Mouse (Mus musculus) left cerebral cortex, postnatal 4 days (tissue): ENCODE measurements at regions not wholly inside any gene's neighbourhood (a gene's known extent, or its start where the extent isn't known, plus 50 kb on each side); places are given as distances from the start of the nearest gene placed in this dataset.

Experiments
- DNase-seq: peaks from one replicate; pipeline ENCODE4 v3.0.0-alpha.2; 2022
- intact Hi-C: fragments of 180-260 bp; cut with DNase I; formaldehyde crosslinking; loops from one replicate; pipeline ENCODE4 v1.15.1; 2025

- intact Hi-C loops = no loop called here
- DNase-seq = no peak
These were observed 112.4 kb downstream of the Zfp36l2 start for GRCm38 (mm10) chr17:84075081-84075938.

- intact Hi-C loops = no loop called here
- no peak for DNase-seq
These were observed 113.6 kb downstream of the Zfp36l2 start for GRCm38 (mm10) chr17:84074000-84074782.

DNA sequence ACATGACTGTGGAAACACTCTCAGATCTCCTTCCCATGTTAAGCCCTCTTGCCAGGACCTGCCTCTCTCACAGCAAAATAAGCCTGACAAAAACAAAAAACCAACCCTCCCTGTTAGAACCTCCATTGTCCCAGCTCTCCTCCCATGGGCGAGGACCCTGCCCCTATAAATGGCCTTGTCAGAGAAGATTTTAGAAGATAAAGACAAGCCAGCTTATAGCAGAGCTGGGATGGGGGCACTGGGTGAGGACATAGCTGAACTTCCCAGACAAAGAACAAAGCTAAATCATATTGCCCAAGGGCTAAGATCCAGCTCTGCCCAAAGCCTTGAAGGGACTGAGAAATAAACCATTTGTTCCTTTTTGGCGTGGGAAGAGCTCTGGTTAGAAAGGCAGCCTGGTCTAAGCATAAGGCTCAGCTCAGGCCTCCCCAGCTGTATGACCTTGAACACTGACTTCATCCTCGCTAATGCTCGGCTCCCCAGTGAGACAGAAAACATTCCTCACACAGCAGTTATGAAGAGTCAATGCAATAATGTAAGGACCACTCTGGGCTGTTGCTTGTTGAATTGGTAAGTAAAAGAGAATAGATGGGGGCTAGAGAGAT, 115.2 kb downstream of the Zfp36l2 start:
- no peak for DNase-seq
- intact Hi-C loops = no loop called here

DNA sequence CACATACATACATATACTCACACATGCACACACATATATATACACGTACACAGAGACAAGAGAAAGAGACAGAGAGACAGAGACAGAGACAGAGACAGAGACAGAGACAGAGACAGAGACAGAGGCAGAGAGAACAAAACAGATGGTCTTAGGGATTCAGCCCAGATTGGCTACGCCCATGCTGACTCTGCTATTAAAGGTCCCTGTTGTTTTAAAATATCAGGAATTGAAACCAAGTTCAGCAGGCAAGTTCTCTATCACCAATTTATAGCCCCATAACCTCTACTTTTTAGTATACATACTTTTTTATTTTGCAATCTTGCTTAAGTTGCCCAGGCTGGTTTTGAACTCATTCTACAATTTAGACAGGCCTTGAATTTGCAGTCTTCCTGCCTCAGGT, 115.9 kb downstream of the Zfp36l2 start:
- intact Hi-C loops = no loop called here
- DNase-seq = no peak

- DNase-seq = no peak
- intact Hi-C loops = no loop called here
These were observed 117.2 kb downstream of the Zfp36l2 start for GRCm38 (mm10) chr17:84070596-84070995.

GRCm38 (mm10) chr17:84067102-84067501, 120.6 kb downstream of the Zfp36l2 start:
- intact Hi-C loops = no loop called here
- DNase-seq = no peak

DNA sequence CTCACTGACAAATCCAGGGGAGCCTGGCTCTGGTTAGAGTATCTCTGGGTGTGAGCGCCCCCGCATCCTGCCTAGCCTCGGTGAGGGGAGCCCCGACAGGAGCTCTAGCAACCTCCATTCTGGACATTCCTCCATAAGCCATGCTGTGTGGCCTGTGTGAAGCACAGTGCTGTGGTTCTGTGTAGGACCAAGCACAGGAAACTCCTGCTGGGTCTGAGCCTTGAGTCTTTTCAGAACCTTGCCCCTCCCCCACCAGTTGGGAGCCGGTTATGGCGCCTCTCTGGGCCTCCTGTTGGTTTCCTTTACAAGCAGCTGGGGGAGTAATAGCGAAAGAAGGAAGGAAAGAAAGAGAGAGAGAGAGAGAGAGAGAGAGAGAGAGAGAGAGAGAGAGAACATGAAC, 124.0 kb downstream of the Zfp36l2 start:
- intact Hi-C loops = no loop called here
- DNase-seq = no peak

- intact Hi-C loops = no loop called here
- DNase-seq = no peak
These were observed 126.1 kb downstream of the Zfp36l2 start for GRCm38 (mm10) chr17:84061621-84062020.

- no peak for DNase-seq
- intact Hi-C loops = no loop called here
These were observed 131.3 kb downstream of the Zfp36l2 start for GRCm38 (mm10) chr17:84056469-84056868.

DNA sequence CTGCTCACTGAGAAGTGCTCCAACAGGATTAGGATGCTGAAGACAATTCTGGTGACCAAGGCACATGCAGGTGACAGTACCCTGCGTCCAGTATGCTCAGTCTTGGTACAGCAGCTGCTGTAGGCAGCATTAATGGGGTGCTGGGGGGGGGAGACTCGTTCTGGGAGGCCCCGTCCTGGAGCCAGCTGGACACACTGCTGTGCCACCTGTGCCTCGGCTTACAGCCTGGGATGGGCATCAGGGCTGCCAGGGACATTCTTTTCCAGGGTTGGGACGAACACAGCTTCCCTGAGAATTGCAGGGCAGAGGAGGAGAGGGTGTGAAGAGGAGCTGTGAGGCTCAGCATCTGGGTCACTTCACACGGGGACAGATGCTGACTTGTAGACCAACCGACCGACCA, 135.3 kb downstream of the Zfp36l2 start:
- intact Hi-C loops = no loop called here

GRCm38 (mm10) chr17:84051212-84051611, 136.5 kb downstream of the Zfp36l2 start:
- intact Hi-C loops = no loop called here
- DNase-seq = no peak

More for the DNA sequence above, 135.3 kb downstream of the Zfp36l2 start:
- DNase-seq = no peak

DNA sequence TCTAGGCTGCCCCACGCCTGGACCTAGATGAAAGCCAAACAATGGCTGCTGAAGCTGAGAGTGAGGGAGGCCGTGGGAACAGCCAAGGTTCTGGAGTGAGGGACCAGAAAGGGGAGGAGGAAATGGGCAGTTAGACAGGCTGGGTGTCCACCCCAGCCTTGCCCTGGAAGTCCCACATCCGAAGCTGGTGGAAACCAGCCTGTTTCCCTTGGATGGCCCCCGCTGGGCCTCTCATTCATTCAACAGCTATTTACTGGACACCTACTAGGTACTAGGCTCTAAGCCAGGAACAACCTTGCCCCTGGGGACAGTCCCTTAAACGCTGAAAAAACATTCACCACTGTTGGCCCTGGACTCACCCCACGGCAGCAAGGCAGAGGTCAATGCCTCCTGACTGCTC, 139.2 kb downstream of the Zfp36l2 start:
- no peak for DNase-seq
- intact Hi-C loops = no loop called here

GRCm38 (mm10) chr17:84047520-84047919, 140.2 kb downstream of the Zfp36l2 start:
- intact Hi-C loops = no loop called here

GRCm38 (mm10) chr17:84045812-84046211, 141.9 kb downstream of the Zfp36l2 start:
- intact Hi-C loops = no loop called here

More at GRCm38 (mm10) chr17:84047520-84047919, 140.2 kb downstream of the Zfp36l2 start:
- DNase-seq = no peak

GRCm38 (mm10) chr17:84044472-84044936, 143.2 kb downstream of the Zfp36l2 start:
- DNase-seq = no peak
- intact Hi-C loops = no loop called here

More at GRCm38 (mm10) chr17:84045812-84046211, 141.9 kb downstream of the Zfp36l2 start:
- DNase-seq = no peak

DNA sequence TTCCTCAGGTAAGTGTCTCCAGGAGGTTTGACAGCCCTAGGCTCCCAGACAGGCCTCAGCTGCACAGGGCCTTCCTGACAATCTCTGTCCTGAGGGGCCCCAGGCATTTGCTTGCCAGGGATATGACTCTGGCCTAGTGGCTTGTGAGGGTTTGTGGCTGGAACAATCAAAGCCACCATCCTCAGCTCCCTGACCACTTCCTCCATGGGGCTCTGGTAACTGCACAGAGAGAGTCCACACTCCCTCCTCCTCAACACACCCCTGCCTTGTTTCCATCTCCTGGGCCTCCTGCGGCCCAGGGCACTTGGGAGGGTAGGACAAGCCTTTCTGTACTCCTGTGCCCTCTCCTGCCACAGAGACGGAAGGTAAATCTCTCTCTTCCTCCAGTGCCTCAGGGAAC, 144.6 kb downstream of the Zfp36l2 start:
- no peak for DNase-seq
- intact Hi-C loops = no loop called here

- intact Hi-C loops = loop anchor here (10.0 kb wide), 1 partner anchor 345 kb away; no protein-coding TSS in a partner anchor
- no peak for DNase-seq
These were observed 148.3 kb downstream of the Zfp36l2 start for GRCm38 (mm10) chr17:84039444-84039843.

DNA sequence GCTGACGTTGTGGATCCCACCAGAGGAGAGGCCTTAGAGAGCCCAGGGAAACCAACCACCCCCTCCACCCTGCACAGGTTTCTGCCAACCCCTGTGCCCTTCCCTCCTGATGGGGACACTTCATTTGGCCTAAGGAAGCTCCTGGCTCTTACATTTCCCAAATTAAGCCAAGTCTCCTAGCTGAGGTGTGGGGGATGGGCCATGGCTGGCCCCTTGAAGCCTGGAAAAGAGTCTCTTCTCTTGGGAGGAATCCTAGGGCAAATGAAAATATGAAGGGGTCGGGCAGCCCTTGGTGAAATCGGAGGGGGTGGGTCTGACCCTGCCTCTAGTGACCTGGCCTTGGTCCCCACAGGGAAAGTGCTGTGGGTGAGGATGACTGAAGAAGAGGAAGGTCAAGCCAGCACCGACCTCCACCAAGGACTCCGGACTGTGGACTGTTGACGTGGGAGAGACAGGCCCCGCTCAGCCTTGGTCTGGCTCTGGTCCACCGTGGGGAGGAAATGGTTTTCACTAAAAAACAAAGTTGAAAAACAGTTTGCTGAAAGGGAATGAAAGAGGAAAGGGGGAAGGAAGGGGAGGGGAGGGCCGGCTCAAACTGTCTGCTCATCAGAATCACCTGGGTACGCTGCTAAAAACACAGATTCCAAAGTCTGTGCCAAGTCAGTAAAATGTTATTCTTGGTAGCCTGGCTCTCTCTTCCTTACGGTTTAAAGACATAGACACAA, 150.0 kb downstream of the Zfp36l2 start:
- DNase-seq = no peak

DNA sequence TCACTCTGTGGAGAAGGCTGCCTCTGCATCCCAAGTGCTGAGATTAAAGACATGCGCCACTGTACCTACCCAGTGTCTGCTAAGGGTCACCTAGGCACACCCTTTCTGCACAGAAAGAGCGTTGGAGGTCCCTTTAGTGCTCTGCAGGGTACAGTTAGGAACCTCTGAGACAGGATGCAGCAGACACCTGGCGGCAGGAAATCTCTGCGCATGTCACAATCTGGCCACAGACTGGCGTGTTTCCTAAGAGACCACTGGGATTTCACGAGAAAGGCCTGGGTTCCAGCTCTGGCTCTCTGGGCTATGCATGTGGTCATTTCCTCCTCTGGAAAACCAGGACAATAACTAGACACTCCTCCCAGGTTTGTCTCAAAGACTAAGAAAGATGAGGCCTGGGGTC, 151.7 kb downstream of the Zfp36l2 start:
- intact Hi-C loops = loop anchor here (10.0 kb wide), 1 partner anchor 349 kb away; no protein-coding TSS in a partner anchor
- DNase-seq = no peak

More for the DNA sequence above, 150.0 kb downstream of the Zfp36l2 start:
- intact Hi-C loops = loop anchor here (10.0 kb wide), 1 partner anchor 347 kb away; no protein-coding TSS in a partner anchor

DNA sequence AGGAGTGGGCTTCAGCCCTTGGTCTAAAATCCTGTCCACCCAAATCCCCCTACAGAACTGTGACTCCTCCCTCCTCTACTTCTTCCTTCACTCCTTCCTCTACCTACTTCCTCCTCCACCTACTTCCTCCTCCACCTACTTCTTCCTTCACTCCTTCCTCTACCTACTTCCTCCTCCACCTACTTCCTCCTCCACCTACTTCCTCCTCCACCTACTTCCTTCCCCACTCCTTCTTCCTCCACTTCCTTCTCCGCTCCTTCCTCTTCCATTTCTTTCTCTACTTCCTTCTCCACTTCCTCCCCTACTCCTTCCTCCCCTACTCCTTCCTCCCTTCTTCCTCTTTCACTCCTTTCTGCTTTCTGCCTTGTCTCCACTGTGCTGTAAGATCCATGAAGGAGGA, 152.9 kb downstream of the Zfp36l2 start:
- no peak for DNase-seq
- intact Hi-C loops = loop anchor here (10.0 kb wide), 1 partner anchor 350 kb away; no protein-coding TSS in a partner anchor
